Mouse (Mus musculus) small intestine, adult 2 months (tissue): ENCODE measurements around the gene Exosc2.

Source experiments
- CTCF ChIP-seq: fragments of 200-500 bp; IDR thresholded peaks from 2 replicates; pipeline ENCODE4 v1.5.1; 2012; ENCODE audit warnings: low read depth, mild to moderate bottlenecking, control low read depth, inconsistent platforms, low read length, moderate library complexity, mixed read lengths; ENCODE audit not compliant: insufficient replicate concordance, insufficient read length; ENCODE audit errors: extremely low read depth
- POLR2A ChIP-seq: fragments of 200-500 bp; IDR thresholded peaks from 2 replicates; pipeline ENCODE4 v1.6.1; 2012; ENCODE audit warnings: low read depth, mild to moderate bottlenecking, control low read depth, inconsistent platforms, low read length, moderate library complexity

DNA sequence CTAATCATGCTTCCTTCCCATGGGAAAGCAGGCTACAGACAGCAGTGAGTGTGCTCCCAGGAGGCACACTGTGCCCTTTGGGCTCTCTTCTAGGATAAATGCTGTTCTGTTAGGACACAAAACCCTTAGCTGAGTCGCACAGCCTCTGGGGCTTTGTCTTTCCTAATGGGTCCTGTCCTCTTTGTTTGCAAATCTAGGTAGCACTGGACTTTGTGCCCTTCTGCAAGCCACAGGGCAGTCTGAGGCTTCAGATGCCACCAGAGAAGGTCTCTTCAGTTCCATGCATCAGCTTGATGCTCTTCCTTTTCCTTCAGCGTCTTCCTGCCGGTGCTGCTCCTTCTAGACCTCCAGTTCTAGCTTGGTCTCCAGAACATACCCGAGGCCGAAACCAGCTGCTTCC lies 60.1 kb downstream of the Exosc2 start:
- TF ChIP-seq POLR2A: no peak
- no peak for TF ChIP-seq CTCF
